Comparison of ENCODE assay signal across 8 mouse cellular contexts in the genomic region with DNA sequence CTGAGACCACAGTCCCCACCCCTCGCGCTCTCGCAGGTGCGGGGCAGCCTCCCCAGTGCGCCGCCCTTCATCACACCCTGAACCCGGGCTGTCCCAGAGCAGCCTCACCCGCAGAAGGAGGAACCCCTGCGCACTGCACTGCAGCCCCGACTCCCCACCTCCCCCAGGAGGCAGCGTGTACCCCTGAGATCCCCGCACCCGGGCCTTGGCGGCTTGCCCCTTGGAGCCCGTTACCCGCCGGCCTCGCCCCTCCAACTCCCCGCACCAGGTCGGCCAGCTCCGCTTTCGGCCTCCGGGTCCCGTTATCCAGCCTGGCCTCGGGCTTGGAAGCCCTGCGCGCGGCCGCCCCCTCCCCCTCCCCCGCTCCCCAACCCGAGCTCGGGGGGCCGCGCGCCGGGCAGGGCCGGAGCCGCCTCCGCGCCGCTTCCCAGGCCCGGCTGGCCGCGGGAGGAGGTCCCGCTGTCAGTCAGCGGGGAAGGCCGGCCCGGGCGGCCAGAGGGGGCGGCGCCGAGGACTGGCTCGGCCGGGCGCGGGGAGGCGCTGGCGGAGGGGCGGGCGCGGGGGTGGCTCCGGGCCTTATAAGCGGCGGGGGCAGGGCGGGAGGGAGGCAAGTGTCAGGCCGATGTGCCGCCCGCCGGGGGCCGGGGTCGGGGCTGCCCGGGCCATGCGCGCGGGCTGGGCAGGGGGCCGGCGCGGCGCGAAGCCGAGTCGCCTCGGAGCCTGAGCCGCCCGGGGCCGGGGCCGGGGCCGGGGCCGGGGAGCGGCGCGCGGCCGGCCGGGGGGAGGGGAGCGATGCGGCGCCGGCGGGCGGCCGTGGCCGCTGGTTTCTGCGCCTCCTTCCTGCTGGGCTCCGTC. TPM values are rescaled to one million over a fixed set of nuclear protein-coding genes. Genes with fewer than 3 reads are reported as not detected.
DNase-seq lines count a peak whose midpoint lies in the region; ATAC-seq lines count a peak whose summit lies in the region.

A gene (plus strand): TSS at position 619 of the 855 bp plus-strand sequence.

- H3K4me2 ChIP-seq in intestine, embryonic 15.5 days (replicated peaks): peak within 1 kb of the TSS; percentile 90

- no peaks in the 10 kb centered on the region; the same call in 1 of the 2 replicates for H3K36me3 ChIP-seq in intestine, embryonic 15.5 days

- peaks cover 37% of the 10 kb centered on the region for H3K4me1 ChIP-seq in intestine, embryonic 15.5 days (replicated peaks)

- H3K27ac ChIP-seq in intestine, embryonic 15.5 days: peak within 1 kb of the TSS; percentile 89

- intact Hi-C loops in gastrocnemius, postnatal 36 days (cut with DNase I): loop anchor here (5.0 kb wide), 3 partner anchors 37 to 88 kb away; no protein-coding TSS in a partner anchor
- intact Hi-C loops in left cerebral cortex, postnatal 36 days (cut with DNase I): loop anchor here (5.0 kb wide), 1 partner anchor 1678 kb away; no protein-coding TSS in a partner anchor

- H3K9ac ChIP-seq in intestine, embryonic 15.5 days: peak within 1 kb of the TSS; percentile 100

- H3K9me3 ChIP-seq in intestine, embryonic 15.5 days: no peaks in the 10 kb centered on the region

- DNase-seq in adrenal gland, adult 2 months: peak; percentile 96
- DNase-seq in embryo, embryonic 10 days (ENCODE audit: low spot score): peak; percentile 83
- peak; percentile 77 to 92 for DNase-seq in gastrocnemius, postnatal 36 days
- DNase-seq in left cerebral cortex, postnatal 36 days (ENCODE audit: low spot score in 2 of 2): peak; percentile 69 to 80
- DNase-seq in mesoderm, embryonic 11.5 days (ENCODE audit: low read depth, low spot score): peak; percentile 85
- peak; percentile 82 for DNase-seq in right cerebral cortex, postnatal 4 days

- WGBS in intestine, embryonic 15.5 days: under 1% methylated on average over 53 of the region's 105 CpGs

- H3K27me3 ChIP-seq in intestine, embryonic 15.5 days (replicated peaks): no peaks in the 10 kb centered on the region

- peak; percentile 91 for ATAC-seq in intestine, embryonic 15.5 days
- ATAC-seq in inflammation-experienced regulatory T-cells, adult 6 months: no peak

- H3K4me3 ChIP-seq in intestine, embryonic 15.5 days (replicated peaks): peak within 1 kb of the TSS; percentile 96

RNA-seq across cellular contexts. Expression of the gene that starts here (rescaled TPM):
- total RNA-seq in adrenal gland, adult 2 months (2021): 10 to 100 TPM; 48.7 to 77.8 TPM
- polyA plus RNA-seq in adrenal gland, adult 2 months (2012; rRNA removed): 437 and 633 TPM in 2 replicates
- 10 to 100 TPM; 86.3 to 90.2 TPM for total RNA-seq in gastrocnemius, postnatal 36 days (2021)
- polyA plus RNA-seq in intestine, embryonic 15.5 days (2015; fragmentation: Nextera tagmentation; extraction: Ambion mirVana): 26.9 and 28.4 TPM in 2 replicates
- 10 to 100 TPM; 11.7 to 15.7 TPM for total RNA-seq in left cerebral cortex, postnatal 36 days (2021)
- polyA plus RNA-seq in inflammation-experienced regulatory T-cells, adult 6 months (2017; shearing (Covaris generic)): under 1 TPM in 2 of 3 experiments, not detected in 1; 0.67 to 0.78 TPM

Comparison
In these comparisons a context has a peak if more than half of its experiments do, and no peak if none do; other contexts are left out.
1. RNA of the gene that starts here (polyA plus RNA-seq): 437 to 633 TPM in adrenal gland, adult 2 months; 26.9 to 28.4 TPM in intestine, embryonic 15.5 days and 0.67 to 0.78 TPM in inflammation-experienced regulatory T-cells, adult 6 months; every median in the first group is over 10 times any median in the second.
2. Peak in every context shown above with its lines, with median percentiles within 50 percentile points of each other: DNase-seq.